Mouse (Mus musculus): Measurements from ENCODE around the gene Rsg1. TPM values are rescaled to one million over a fixed set of nuclear protein-coding genes. Genes with fewer than 3 reads are reported as not detected.
A peak's percentile ranks its signal among the peaks of the same experiment; 100 is the strongest.

Gene Rsg1
- polyA plus RNA-seq (2016; fragmentation: Nextera tagmentation; extraction: Ambion mirVana): 2.0 and 2.3 TPM in 2 replicates

DNA sequence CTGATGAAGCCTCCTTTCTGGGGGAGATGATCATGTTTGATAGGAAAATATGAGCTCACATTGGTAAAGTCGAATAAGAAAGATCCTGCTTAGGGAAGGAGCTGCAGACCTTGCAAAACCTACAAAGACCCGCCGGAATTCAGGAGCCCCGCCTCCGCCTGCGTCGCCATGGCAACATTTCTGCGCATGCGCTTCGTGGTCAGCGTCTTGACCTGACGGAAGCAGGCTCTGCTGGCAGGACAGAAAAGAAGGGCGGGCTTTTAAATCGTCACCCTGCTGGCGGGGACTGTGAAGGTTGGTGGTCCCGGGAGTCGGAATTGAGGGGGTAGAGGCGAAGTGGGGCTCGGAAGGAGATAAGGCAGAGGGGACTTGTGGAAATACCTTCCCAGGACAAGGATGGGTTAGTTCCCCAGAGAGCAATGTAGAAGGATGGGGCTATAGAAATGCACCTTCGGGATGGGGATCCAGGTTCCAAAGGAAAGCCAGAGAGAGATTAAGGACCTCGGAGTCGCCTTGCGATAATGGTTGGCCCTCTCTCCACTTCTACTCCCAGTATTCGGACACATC, at the start of gene Rsg1:
Gene Rsg1 (plus strand): TSS at position 187 of the 567 bp plus-strand sequence.
- peak within 1 kb of the TSS; percentile 69 for H3K9ac ChIP-seq
- no peak within 1 kb of the TSS for H3K27ac ChIP-seq (ENCODE audit: poor library complexity, severe bottlenecking)
- H3K9me3 ChIP-seq (replicated peaks): no peaks in the 10 kb centered on the region
- peak; percentile 83 for ATAC-seq (ENCODE audit: insufficient number of reproducible peaks, low FRiP score)
- WGBS: under 1% methylated on average over 24 of the region's 24 CpGs
- peak within 1 kb of the TSS; percentile 61 for H3K4me3 ChIP-seq
- peaks cover 18% of the 10 kb centered on the region for H3K4me1 ChIP-seq (replicated peaks)
- H3K36me3 ChIP-seq: no peaks in the 10 kb centered on the region
- H3K27me3 ChIP-seq (replicated peaks): no peaks in the 10 kb centered on the region
- H3K4me2 ChIP-seq: peak within 1 kb of the TSS; percentile 98

DNA sequence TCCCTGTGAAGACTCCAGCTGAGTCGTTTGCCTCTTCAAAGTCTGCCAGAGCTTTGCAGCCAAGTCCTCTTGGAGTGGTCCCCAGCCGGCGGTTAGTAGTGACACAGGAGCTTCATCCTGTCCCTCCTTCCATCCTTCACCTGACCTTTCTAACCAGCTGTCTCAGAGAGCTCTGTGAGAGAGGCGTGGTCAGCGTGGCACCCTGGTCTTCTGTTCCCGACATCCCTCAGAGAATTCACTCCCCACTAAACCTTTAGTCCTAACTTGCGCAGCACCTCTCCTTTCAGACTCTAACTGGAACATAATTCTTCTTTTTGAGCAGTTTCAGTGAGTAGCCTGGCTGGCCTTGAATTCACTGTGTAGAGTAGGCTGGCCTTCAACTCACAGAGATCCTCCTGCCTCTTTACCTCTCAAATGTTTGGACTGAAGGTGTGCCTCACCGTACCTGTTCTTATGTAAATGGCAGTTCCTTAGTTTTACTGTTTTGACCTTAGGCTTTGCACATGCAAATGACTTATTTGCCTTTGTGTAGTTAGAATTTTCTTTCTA, 47.9 kb upstream of the Rsg1 start:
- H3K36me3 ChIP-seq: peaks cover 37% of the 10 kb centered on the region
- peaks cover 9% of the 10 kb centered on the region; the same call in 1 of the 2 replicates for H3K9me3 ChIP-seq (replicated peaks)
- no peak overlapping the region for H3K4me3 ChIP-seq
- no peak overlapping the region for H3K27ac ChIP-seq (ENCODE audit: poor library complexity, severe bottlenecking)
- H3K9ac ChIP-seq: no peak overlapping the region
- peaks cover 5% of the 10 kb centered on the region; the same call in 1 of the 2 replicates for H3K4me1 ChIP-seq (replicated peaks)
- no peak for ATAC-seq (ENCODE audit: insufficient number of reproducible peaks, low FRiP score)
- 72% methylated on average over 8 of the region's 8 CpGs for WGBS
- H3K27me3 ChIP-seq (replicated peaks): no peaks in the 10 kb centered on the region
- H3K4me2 ChIP-seq: no peak overlapping the region

DNA sequence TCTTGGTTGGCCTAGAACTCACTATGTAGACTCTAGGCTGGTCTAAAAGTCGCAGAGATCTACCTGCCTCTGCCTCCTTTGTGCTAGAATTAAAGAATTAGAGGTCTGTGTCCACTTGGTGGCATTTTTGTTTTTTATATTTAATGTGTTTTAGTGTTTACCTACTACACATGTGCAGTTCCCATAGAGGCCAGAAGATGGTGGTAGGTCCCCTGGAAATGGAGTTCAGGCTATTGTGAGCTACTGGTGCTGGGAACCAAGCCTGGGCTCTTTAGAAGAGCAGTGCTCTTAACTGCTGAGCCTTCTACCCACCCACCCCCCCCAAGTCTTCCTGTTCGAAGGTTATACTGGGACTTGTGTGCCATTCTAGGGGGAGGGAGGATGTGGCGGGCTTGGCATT, 46.6 kb upstream of the Rsg1 start:
- whole genome bisulfite sequencing: 91% methylated on average over 3 of the region's 3 CpGs
- H3K36me3 ChIP-seq: peaks cover 49% of the 10 kb centered on the region
- no peaks in the 10 kb centered on the region; the same call in 1 of the 2 replicates for H3K4me1 ChIP-seq (replicated peaks)
- no peak overlapping the region for H3K27ac ChIP-seq (ENCODE audit: poor library complexity, severe bottlenecking)
- H3K4me3 ChIP-seq: no peak overlapping the region
- no peak overlapping the region for H3K4me2 ChIP-seq
- no peaks in the 10 kb centered on the region for H3K27me3 ChIP-seq (replicated peaks)
- H3K9ac ChIP-seq: no peak overlapping the region
- H3K9me3 ChIP-seq (replicated peaks): peaks cover 9% of the 10 kb centered on the region; the same call in 1 of the 2 replicates
- ATAC-seq (ENCODE audit: insufficient number of reproducible peaks, low FRiP score): no peak

DNA sequence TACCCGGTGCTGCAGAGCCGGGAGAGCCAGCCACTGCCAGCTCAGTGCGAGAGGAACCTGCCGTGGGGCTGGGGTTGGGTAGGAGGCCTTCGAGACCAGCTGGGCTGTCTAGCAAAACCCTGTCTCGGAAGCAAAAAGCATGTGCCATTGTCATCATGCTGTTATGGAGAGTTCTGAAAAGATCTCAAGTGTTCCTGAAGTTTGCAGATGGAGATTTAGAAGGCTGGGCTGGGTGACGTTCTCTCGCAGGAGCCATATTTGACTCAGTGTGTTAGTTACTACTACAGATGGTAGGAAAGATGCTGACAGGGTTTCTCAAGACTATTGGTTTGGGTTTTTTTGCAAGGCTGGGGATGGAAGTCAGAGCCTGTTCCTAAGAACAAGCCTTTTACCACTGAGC, 41.6 kb upstream of the Rsg1 start:
- Histone ChIP-seq H3K27ac (ENCODE audit: poor library complexity, severe bottlenecking) (no peak overlapping the region), H3K4me1 (replicated peaks) (peaks cover 16% of the 10 kb centered on the region), H3K4me3 (no peak overlapping the region), H3K9me3 (replicated peaks) (0 out of 2 replicates have a peak, but pooled peaks cover 2% of the 10 kb centered on the region), H3K4me2 (no peak overlapping the region), H3K36me3 (peaks cover 41% of the 10 kb centered on the region), H3K27me3 (replicated peaks) (no peaks in the 10 kb centered on the region), H3K9ac (no peak overlapping the region)
- ATAC-seq (ENCODE audit: insufficient number of reproducible peaks, low FRiP score): no peak
- 89% methylated on average over 8 of the region's 8 CpGs for WGBS

DNA sequence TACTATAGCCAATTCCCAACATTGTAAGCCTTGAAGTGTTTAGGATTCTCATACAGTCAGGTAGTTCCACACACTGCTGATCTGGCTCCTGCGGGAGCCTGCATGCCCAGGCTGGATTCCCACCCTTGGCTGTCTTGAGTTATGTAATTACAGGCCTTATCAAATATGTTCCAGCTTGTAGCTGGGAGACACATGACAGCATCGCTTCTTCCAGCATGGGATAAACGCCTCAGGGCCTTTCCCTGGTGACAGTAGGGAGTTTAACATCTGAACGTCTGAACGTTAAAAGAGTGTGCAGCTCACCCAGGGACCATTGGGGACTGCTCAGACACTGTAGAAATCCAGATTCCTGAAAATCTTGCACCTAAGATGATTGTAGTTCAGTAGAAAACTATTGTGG, 38.0 kb upstream of the Rsg1 start:
- Histone ChIP-seq H3K9me3 (replicated peaks) (no peaks in the 10 kb centered on the region), H3K27me3 (replicated peaks) (no peaks in the 10 kb centered on the region), H3K4me2 (no peak overlapping the region), H3K36me3 (peaks cover 31% of the 10 kb centered on the region), H3K4me1 (replicated peaks) (peaks cover 17% of the 10 kb centered on the region), H3K4me3 (no peak overlapping the region), H3K9ac (no peak overlapping the region), H3K27ac (ENCODE audit: poor library complexity, severe bottlenecking) (no peak overlapping the region)
- WGBS: 63% methylated on average over 5 of the region's 5 CpGs
- ATAC-seq (ENCODE audit: insufficient number of reproducible peaks, low FRiP score): no peak

DNA sequence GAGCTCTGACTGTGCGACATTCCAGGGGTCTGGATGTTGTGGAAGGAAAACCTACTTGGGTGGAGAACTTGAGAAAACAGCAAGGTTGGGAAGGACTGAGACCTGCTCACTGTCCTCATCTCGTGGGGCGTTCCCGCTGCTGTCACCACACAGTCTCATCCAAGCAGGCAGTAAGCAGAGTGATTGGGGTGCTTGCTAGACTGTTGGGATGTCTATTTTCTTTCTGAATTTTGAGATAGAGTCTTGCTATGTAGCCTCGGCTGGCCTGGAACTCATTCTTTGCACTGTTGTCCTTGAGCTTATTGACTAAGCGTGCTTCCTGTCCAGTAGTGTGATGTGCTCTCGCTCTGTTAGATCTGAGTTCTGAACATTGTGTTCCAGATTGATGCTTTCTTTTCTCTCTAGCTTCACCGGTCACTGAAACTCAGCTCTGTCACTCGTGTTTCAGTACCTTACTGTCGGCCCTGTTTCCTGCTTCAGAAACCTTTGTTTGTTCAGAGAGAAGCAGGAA, 37.4 kb upstream of the Rsg1 start:
- 72% methylated on average over 10 of the region's 10 CpGs for WGBS
- Histone ChIP-seq H3K9ac (no peak overlapping the region), H3K4me1 (replicated peaks) (peaks cover 17% of the 10 kb centered on the region), H3K9me3 (replicated peaks) (no peaks in the 10 kb centered on the region), H3K27ac (ENCODE audit: poor library complexity, severe bottlenecking) (peak overlapping the region; percentile 49), H3K4me3 (no peak overlapping the region), H3K27me3 (replicated peaks) (no peaks in the 10 kb centered on the region), H3K4me2 (no peak overlapping the region), H3K36me3 (peaks cover 31% of the 10 kb centered on the region)
- ATAC-seq (ENCODE audit: insufficient number of reproducible peaks, low FRiP score): no peak

DNA sequence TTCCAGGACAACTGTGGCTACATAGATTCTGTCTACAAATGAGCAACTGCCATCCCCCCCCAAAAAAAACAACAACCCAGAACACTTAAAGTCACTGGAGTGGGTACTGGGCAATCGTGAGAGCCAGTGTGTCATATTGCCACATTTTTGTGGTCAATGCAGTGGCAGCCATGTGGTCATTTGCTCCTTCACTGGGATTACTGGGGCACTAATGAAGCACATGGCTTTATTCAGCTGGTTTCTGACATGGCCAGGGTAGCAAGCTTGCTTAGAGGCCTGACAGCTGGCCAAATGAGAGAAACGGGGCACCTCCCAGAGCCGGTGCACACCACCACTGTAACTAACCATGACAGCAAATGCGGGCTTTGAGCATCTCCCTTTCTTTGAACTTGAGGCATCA, 35.3 kb upstream of the Rsg1 start:
- no peak for ATAC-seq (ENCODE audit: insufficient number of reproducible peaks, low FRiP score)
- Histone ChIP-seq H3K27me3 (replicated peaks) (no peaks in the 10 kb centered on the region), H3K27ac (ENCODE audit: poor library complexity, severe bottlenecking) (no peak overlapping the region), H3K4me2 (no peak overlapping the region), H3K4me3 (no peak overlapping the region), H3K9ac (no peak overlapping the region), H3K9me3 (replicated peaks) (no peaks in the 10 kb centered on the region), H3K36me3 (peaks cover 42% of the 10 kb centered on the region), H3K4me1 (replicated peaks) (peaks cover 17% of the 10 kb centered on the region)
- 94% methylated on average over 4 of the region's 4 CpGs for WGBS

DNA sequence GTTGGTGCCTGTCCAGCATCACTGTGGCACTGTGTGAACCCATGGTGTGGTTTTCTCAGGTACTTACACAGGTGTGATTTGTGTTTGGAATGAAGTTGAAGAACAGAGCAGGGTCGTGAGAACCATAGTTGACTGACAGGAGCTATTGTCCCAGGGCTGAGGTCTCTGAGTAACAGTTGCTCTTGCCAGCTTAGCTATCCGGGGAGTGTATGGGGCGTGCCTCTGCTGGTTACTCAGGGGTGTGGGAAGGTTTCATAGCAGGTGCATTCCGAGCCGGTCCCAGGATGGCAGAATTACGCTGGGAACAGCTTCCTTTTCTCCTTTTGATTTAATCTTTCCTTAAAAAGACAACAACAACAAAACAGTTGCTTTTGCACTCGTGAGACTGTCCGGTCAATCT, 32.9 kb upstream of the Rsg1 start:
- Histone ChIP-seq H3K4me2 (no peak overlapping the region), H3K9ac (no peak overlapping the region), H3K27ac (ENCODE audit: poor library complexity, severe bottlenecking) (no peak overlapping the region), H3K9me3 (replicated peaks) (no peaks in the 10 kb centered on the region), H3K27me3 (replicated peaks) (no peaks in the 10 kb centered on the region), H3K4me1 (replicated peaks) (peaks cover 15% of the 10 kb centered on the region), H3K4me3 (no peak overlapping the region), H3K36me3 (peaks cover 49% of the 10 kb centered on the region)
- WGBS: 90% methylated on average over 8 of the region's 8 CpGs
- no peak for ATAC-seq (ENCODE audit: insufficient number of reproducible peaks, low FRiP score)

DNA sequence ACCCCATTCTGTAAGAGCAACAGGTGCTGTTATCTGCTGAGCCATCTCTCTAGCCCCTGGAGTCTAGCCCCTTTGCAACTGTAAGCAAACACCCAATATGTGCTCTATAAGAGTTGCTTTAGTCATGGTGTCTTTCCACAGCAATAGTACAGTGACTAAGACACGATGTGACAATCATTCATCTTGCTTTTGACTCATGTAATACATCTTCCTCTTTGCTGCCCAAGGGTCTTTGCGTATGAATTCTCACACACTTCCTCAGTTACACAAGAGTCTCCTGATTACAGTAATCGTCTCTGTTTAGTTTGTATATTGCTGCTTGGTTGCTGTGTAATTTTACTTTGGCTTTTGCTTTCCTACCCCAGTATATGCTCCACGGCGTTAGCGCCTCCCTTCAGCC, 31.8 kb upstream of the Rsg1 start:
- H3K27me3 ChIP-seq (replicated peaks): no peaks in the 10 kb centered on the region

DNA sequence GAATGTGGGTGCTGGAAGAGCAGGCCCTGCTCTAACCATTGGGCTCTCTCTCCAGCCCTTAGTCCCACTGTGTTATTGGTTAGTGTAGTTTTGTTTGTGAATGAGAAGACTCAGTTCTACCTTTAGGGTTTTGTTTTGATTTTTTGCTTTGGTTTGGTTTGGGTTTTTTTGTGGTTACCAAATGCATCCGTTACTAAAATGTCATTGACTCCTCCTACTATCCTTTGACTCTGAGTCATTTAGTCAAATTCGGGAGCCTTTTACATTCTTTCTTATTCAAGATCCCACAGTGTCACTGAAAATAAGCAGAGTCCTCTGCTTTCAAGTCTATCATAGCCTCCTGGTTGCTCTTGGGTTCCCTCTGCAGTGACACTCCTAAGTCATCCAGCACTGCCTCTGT, 29.8 kb upstream of the Rsg1 start:
- H3K4me3 ChIP-seq: no peak overlapping the region
- H3K27me3 ChIP-seq (replicated peaks): no peaks in the 10 kb centered on the region
- H3K9me3 ChIP-seq (replicated peaks): no peaks in the 10 kb centered on the region
- ATAC-seq (ENCODE audit: insufficient number of reproducible peaks, low FRiP score): no peak
- no peak overlapping the region for H3K27ac ChIP-seq (ENCODE audit: poor library complexity, severe bottlenecking)
- no peak overlapping the region for H3K9ac ChIP-seq
- H3K36me3 ChIP-seq: peaks cover 41% of the 10 kb centered on the region
- H3K4me1 ChIP-seq (replicated peaks): peaks cover 18% of the 10 kb centered on the region
- H3K4me2 ChIP-seq: no peak overlapping the region
- WGBS: 90% methylated on average over 2 of the region's 2 CpGs

More for the DNA sequence above, 31.8 kb upstream of the Rsg1 start:
- 93% methylated on average over 6 of the region's 6 CpGs for WGBS
- Histone ChIP-seq H3K9me3 (replicated peaks) (no peaks in the 10 kb centered on the region), H3K27ac (ENCODE audit: poor library complexity, severe bottlenecking) (no peak overlapping the region), H3K4me1 (replicated peaks) (peaks cover 15% of the 10 kb centered on the region), H3K4me3 (no peak overlapping the region), H3K36me3 (peaks cover 49% of the 10 kb centered on the region), H3K4me2 (no peak overlapping the region), H3K9ac (no peak overlapping the region)
- ATAC-seq (ENCODE audit: insufficient number of reproducible peaks, low FRiP score): no peak

DNA sequence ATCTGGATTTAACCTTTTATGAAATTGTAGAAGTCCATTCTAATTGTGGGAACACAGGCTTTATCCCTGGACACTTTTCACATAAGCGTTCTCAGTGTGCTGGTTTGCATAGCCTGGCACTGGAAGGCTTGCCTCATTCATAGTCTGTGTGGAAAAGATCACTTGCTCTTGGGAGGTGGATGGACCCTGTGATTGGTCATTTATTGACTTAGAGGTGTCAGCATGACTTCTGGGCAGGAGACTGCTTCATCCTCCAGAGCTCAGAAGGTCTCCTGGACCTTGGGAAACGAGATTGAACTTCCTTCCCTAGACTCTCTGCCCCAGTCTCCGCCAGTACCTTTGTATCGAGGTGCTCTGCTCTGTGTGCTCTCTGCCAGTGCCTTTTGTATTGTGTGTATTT, 29.3 kb upstream of the Rsg1 start:
- Histone ChIP-seq H3K9me3 (replicated peaks) (no peaks in the 10 kb centered on the region), H3K4me1 (replicated peaks) (peaks cover 18% of the 10 kb centered on the region), H3K27me3 (replicated peaks) (no peaks in the 10 kb centered on the region), H3K9ac (no peak overlapping the region), H3K4me2 (no peak overlapping the region), H3K4me3 (no peak overlapping the region), H3K27ac (ENCODE audit: poor library complexity, severe bottlenecking) (no peak overlapping the region), H3K36me3 (peaks cover 41% of the 10 kb centered on the region)
- ATAC-seq (ENCODE audit: insufficient number of reproducible peaks, low FRiP score): no peak
- 91% methylated on average over 4 of the region's 4 CpGs for WGBS

Data from heart, embryonic 12.5 days (tissue).